Mouse (Mus musculus) hindbrain, embryonic 15.5 days (tissue): Measurements from ENCODE around the gene Gtf2e1. TPM values are rescaled to one million over a fixed set of nuclear protein-coding genes. Genes with fewer than 3 reads are reported as not detected.
A peak's percentile ranks its signal among the peaks of the same experiment; 100 is the strongest.

Experiments
- ATAC-seq: fragments of 200-750 bp; cut with Nextera tagmentation; 2 replicates; pipeline ENCODE4 v1.8.0; 2017; ENCODE audit warnings: low read depth, moderate number of reproducible peaks, moderate TSS enrichment; ENCODE audit not compliant: low FRiP score
- H3K27ac ChIP-seq: fragments of 300-500 bp; sonication (generic); replicated peaks from 2 replicates; pipeline ENCODE4 v1.5.1; 2015; ENCODE audit warnings: mild to moderate bottlenecking, inconsistent platforms
- H3K27me3 ChIP-seq: fragments of 300-500 bp; sonication (generic); 2 replicates; pipeline ENCODE4 v1.6.1; 2015; ENCODE audit warnings: control low read depth, inconsistent platforms
- H3K36me3 ChIP-seq: fragments of 300-500 bp; sonication (generic); 2 replicates; pipeline ENCODE4 v1.6.1; 2015; ENCODE audit warnings: control low read depth, inconsistent platforms
- H3K4me1 ChIP-seq: fragments of 300-500 bp; sonication (generic); replicated peaks from 2 replicates; pipeline ENCODE4 v1.6.1; 2015; ENCODE audit warnings: control low read depth, inconsistent platforms
- H3K4me2 ChIP-seq: fragments of 300-500 bp; sonication (generic); 2 replicates; pipeline ENCODE4 v1.6.1; 2015; ENCODE audit warnings: moderate library complexity, mild to moderate bottlenecking, inconsistent platforms
- H3K4me3 ChIP-seq: fragments of 300-500 bp; sonication (generic); 2 replicates; pipeline ENCODE4 v1.5.1; 2015; ENCODE audit warnings: mild to moderate bottlenecking, inconsistent platforms
- H3K9ac ChIP-seq: fragments of 300-500 bp; sonication (generic); 2 replicates; pipeline ENCODE4 v1.6.1; 2015; ENCODE audit warnings: inconsistent platforms
- H3K9me3 ChIP-seq: fragments of 300-500 bp; sonication (generic); 2 replicates; pipeline ENCODE4 v1.6.1; 2016; ENCODE audit warnings: control low read depth, inconsistent platforms
- WGBS: fragments of 180-500 bp; shearing (Covaris S2); methylation state at CpG from one replicate; pipeline ENCODE4 v1.1.7; 2015; 5-methylcytosine and 5-hydroxymethylcytosine counted together
- polyA plus RNA-seq: library from polyadenylated mRNA; unstranded; fragments of >200 nt; fragmentation: Nextera tagmentation; extraction: Ambion mirVana; gene quantifications from 2 replicates; pipeline ENCODE4 v1.2.1, GENCODE M21; 2015

The Gtf2e1 gene
- polyA plus RNA-seq, 1 experiment from 2014 or later = 28.7 TPM

DNA sequence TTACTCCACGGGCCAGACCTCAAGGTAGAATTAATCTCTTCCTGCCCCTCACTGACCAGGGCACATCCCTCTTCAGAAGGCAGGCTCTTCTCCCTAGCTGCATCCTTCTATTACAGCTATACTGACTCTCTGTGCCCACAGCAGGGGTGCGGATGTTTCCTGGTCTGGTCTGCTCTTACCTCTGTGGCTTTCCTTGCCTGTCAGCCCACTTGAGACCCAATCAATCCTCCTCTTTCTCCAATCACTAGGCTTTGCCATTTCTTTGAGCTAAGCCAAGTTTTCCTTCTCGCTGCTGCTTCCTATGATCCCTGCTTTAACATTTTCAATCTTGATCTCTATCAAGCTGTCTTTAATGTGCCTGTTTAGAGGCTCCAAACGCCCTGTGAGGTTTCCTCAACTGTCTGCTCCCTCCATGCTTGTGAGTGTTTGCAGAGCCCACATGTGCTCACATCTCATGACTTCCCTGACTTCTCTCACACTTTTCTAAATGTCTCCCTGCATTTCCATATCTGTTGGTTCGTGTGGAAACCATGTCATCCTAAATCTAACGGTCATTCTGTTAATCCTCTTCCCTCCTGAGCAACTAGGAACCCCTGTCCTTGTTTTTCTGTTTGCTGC lies 23.1 kb downstream of the Gtf2e1 start:
- no peaks in the 10 kb centered on the region for H3K27me3 ChIP-seq
- H3K9me3 ChIP-seq = no peaks in the 10 kb centered on the region
- no peak overlapping the region for H3K9ac ChIP-seq
- H3K36me3 ChIP-seq = peaks cover 28% of the 10 kb centered on the region
- H3K4me3 ChIP-seq = no peak overlapping the region
- no peak for ATAC-seq
- H3K27ac ChIP-seq = no peak overlapping the region
- no peaks in the 10 kb centered on the region for H3K4me1 ChIP-seq
- H3K4me2 ChIP-seq = no peak overlapping the region
- WGBS = 86% methylated on average over 6 of the region's 6 CpGs

- Histone ChIP-seq H3K4me3 (no peak overlapping the region), H3K9me3 (no peaks in the 10 kb centered on the region), H3K27me3 (no peaks in the 10 kb centered on the region), H3K4me2 (no peak overlapping the region), H3K4me1 (no peaks in the 10 kb centered on the region), H3K27ac (no peak overlapping the region), H3K36me3 (peaks cover 26% of the 10 kb centered on the region), H3K9ac (no peak overlapping the region)
- ATAC-seq = no peak
- 82% methylated on average over 8 of the region's 8 CpGs for WGBS
These were observed 24.9 kb downstream of the Gtf2e1 start for GRCm38 (mm10) chr16:37514644-37515043.

DNA sequence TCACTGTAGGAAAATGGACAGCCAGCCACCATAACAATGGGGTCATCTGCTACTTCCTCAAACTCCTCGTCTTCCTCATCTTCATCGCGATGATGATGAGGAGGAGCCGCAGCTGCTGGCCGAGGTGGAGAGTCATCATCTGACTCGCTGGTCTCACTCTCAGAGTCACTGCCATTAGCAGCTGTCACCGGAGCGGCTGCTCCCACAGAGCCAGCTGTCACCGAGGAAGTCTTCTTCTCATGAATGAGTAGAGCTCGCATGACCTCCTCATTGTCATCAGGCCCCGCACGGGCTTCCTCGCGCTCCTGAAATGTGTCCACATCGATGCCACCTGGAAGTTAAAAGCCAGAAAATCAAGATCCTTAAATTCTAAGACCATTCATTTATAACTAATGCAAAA lies 28.1 kb downstream of the Gtf2e1 start:
- H3K27ac ChIP-seq = no peak overlapping the region
- H3K27me3 ChIP-seq = no peaks in the 10 kb centered on the region
- no peak overlapping the region for H3K4me2 ChIP-seq
- H3K36me3 ChIP-seq = peaks cover 24% of the 10 kb centered on the region; the same call in 1 of the 2 replicates
- ATAC-seq = no peak
- 88% methylated on average over 15 of the region's 15 CpGs for WGBS
- no peaks in the 10 kb centered on the region for H3K9me3 ChIP-seq
- H3K4me1 ChIP-seq = peaks cover 7% of the 10 kb centered on the region; the same call in 1 of the 2 replicates
- no peak overlapping the region for H3K4me3 ChIP-seq
- no peak overlapping the region for H3K9ac ChIP-seq

- ATAC-seq = no peak
- Histone ChIP-seq H3K4me1 (peaks cover 7% of the 10 kb centered on the region; the same call in 1 of the 2 replicates), H3K9me3 (no peaks in the 10 kb centered on the region), H3K9ac (no peak overlapping the region), H3K27me3 (no peaks in the 10 kb centered on the region), H3K4me3 (no peak overlapping the region), H3K36me3 (peaks cover 13% of the 10 kb centered on the region; the same call in 1 of the 2 replicates), H3K27ac (no peak overlapping the region), H3K4me2 (no peak overlapping the region)
- WGBS = 79% methylated on average over 9 of the region's 9 CpGs
These were observed 32.8 kb downstream of the Gtf2e1 start for GRCm38 (mm10) chr16:37506751-37507150.

- Histone ChIP-seq H3K9ac (no peak overlapping the region), H3K36me3 (no peaks in the 10 kb centered on the region), H3K9me3 (no peaks in the 10 kb centered on the region), H3K4me2 (no peak overlapping the region), H3K27ac (no peak overlapping the region), H3K4me3 (no peak overlapping the region), H3K27me3 (no peaks in the 10 kb centered on the region), H3K4me1 (peaks cover 7% of the 10 kb centered on the region; the same call in 1 of the 2 replicates)
- no peak for ATAC-seq
- 38% methylated on average over 1 of the region's 1 CpGs for WGBS
These were observed 35.1 kb downstream of the Gtf2e1 start for GRCm38 (mm10) chr16:37504517-37504916.

- WGBS = 65% methylated on average over 9 of the region's 9 CpGs
- Histone ChIP-seq H3K9me3 (no peaks in the 10 kb centered on the region), H3K27me3 (no peaks in the 10 kb centered on the region), H3K4me1 (no peaks in the 10 kb centered on the region), H3K27ac (no peak overlapping the region), H3K36me3 (no peaks in the 10 kb centered on the region), H3K4me2 (no peak overlapping the region), H3K9ac (no peak overlapping the region), H3K4me3 (no peak overlapping the region)
- ATAC-seq = no peak
These were observed 41.0 kb downstream of the Gtf2e1 start for GRCm38 (mm10) chr16:37498581-37498980.

GRCm38 (mm10) chr16:37495017-37495416 lies 44.6 kb downstream of the Gtf2e1 start:
- Histone ChIP-seq H3K4me1 (no peaks in the 10 kb centered on the region), H3K27me3 (no peaks in the 10 kb centered on the region), H3K9me3 (no peaks in the 10 kb centered on the region), H3K36me3 (no peaks in the 10 kb centered on the region), H3K4me3 (no peak overlapping the region), H3K4me2 (no peak overlapping the region), H3K9ac (no peak overlapping the region), H3K27ac (no peak overlapping the region)
- 74% methylated on average over 6 of the region's 6 CpGs for WGBS
- ATAC-seq = no peak

DNA sequence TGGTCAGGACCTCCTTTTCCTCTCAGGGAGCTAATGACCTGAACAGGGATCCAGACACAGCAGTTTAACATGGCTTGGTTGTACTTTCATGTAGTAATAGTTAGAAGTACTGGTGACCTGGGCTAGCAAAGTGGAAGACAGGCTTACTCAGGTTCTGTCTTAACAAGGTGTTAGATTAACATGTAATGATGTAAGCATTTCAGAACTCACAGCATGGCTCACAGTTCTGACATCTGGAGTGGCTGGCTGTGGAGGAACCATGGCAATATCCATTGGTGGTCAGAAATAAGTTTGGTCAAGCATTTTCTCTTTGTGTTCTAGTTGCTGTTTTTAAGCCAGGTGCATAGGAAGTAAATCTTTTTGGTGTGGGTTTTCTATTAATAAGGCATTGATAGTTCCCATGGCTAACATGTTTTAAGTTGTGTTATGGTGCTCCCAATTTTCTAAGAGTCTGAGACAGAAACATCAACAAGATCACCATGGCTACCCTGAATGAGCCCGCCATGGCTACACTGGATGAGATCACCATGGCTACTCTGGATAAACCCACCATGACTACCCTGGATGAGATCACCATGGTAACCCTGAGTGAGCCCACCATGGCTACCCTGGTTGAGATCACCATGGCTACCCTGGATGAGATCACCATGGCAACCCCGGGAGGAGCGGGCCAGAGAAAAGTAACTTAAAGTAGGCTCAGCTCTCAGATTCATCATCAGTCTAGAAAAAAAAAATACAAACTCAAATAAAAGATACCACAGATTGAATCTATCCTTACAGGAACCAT lies 52.6 kb downstream of the Gtf2e1 start:
- 0 out of 2 replicates have a peak, but pooled peaks cover 5% of the 10 kb centered on the region for H3K4me1 ChIP-seq
- H3K4me2 ChIP-seq = no peak overlapping the region
- no peak overlapping the region for H3K27ac ChIP-seq
- ATAC-seq = peak; percentile 91
- H3K4me3 ChIP-seq = no peak overlapping the region
- no peaks in the 10 kb centered on the region for H3K36me3 ChIP-seq
- no peaks in the 10 kb centered on the region for H3K9me3 ChIP-seq
- H3K27me3 ChIP-seq = no peaks in the 10 kb centered on the region
- no peak overlapping the region for H3K9ac ChIP-seq
- whole genome bisulfite sequencing = 15% methylated on average over 3 of the region's 3 CpGs

DNA sequence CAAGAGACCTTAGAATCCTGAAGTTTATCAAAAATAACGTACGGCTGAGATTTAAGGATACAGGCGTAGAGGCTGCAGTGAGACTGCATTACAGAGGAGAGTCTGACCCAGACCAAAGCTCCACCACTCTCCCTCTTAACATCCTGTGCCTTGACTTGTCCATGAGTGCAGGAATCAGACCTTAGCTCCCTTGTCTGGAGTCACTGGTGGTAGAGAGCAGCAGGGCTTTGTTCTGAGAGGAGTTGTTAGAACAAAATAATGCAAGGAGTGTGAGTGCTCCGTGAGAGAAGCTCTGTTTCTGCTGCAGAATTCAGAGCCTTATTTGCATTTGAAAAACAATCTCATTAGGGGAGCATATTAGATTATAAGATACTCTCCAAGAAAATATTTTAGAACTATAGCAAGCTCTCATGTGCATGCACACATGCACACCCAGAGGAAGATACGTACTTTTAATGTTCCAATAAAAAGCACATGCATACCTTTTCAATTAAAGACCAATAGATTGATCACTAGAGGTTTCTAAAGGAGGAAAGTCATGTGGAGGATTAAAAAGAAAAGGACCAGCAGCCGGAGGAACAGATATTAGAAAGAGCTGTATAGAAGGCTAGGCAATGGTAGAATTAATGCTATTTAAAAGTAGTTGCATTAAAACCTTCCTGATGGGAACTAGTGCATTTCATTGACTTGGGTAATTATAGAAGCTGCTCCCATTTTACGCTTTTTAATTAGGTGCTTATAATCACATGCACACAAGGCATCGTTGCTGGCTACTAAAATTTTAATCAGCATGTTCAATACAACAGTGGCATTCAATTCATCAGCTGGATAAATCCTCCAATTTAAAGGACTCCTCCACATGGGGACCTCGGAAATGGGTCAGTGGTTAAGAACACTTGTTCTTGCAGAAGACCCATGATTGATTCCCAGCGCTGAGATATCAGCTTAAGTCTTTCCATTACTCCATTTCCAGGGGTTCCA lies 61.0 kb downstream of the Gtf2e1 start:
- H3K9ac ChIP-seq = no peak overlapping the region
- 0 out of 2 replicates have a peak, but pooled peaks cover 5% of the 10 kb centered on the region for H3K4me1 ChIP-seq
- H3K27ac ChIP-seq = peak overlapping the region; percentile 56; the same call in 1 of the 2 replicates
- no peak overlapping the region for H3K4me3 ChIP-seq
- no peak for ATAC-seq
- no peaks in the 10 kb centered on the region for H3K36me3 ChIP-seq
- no peaks in the 10 kb centered on the region for H3K27me3 ChIP-seq
- 54% methylated on average over 10 of the region's 10 CpGs for WGBS
- H3K4me2 ChIP-seq = no peak overlapping the region
- H3K9me3 ChIP-seq = no peaks in the 10 kb centered on the region

DNA sequence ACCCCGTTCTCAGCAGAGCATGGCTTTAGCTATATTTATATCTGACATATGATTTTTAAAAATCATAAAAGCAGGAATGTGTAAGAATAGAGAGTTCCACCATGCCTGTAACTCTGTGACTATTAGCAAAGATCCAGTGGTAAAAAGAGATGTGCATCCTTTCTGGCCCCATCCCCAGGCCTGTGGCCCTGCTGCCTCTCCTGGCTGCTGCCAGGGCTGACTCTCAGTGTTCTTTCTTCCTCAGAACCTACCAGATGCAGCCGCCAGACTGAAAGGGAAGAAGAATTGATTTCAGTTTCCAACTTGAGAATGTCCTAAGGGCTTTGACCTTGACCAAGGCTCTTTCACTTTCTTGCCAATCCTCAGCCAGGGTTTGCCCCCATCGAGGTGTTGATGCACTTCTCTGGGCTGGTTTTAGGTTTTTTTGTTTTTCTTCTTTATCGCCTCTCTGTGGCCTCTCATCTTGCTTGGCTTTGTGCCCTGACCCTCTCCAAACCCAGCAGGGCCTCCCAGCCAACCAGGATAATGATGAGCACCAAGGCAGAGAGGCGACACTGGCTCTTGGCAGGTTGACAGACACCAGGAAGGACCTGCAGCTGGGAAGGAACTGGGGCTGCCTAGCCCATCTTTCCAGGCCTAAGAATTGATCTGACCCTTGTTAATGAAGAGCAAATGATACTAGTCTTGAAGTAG lies 66.8 kb downstream of the Gtf2e1 start:
- Histone ChIP-seq H3K4me3 (no peak overlapping the region), H3K27me3 (no peaks in the 10 kb centered on the region), H3K4me2 (no peak overlapping the region), H3K9ac (no peak overlapping the region), H3K9me3 (no peaks in the 10 kb centered on the region), H3K4me1 (peaks cover 7% of the 10 kb centered on the region; the same call in 1 of the 2 replicates), H3K36me3 (no peaks in the 10 kb centered on the region), H3K27ac (peak overlapping the region; percentile 16; the same call in 1 of the 2 replicates)
- 0 out of 2 replicates have a peak, but pooled peaks have one; percentile 65 for ATAC-seq
- 55% methylated on average over 5 of the region's 5 CpGs for WGBS

- Histone ChIP-seq H3K36me3 (no peaks in the 10 kb centered on the region), H3K27ac (no peak overlapping the region), H3K4me1 (peaks cover 7% of the 10 kb centered on the region; the same call in 1 of the 2 replicates), H3K4me2 (no peak overlapping the region), H3K9ac (no peak overlapping the region), H3K27me3 (no peaks in the 10 kb centered on the region), H3K4me3 (no peak overlapping the region), H3K9me3 (no peaks in the 10 kb centered on the region)
- ATAC-seq = no peak
- WGBS = 43% methylated on average over 3 of the region's 3 CpGs
These were observed 70.0 kb downstream of the Gtf2e1 start for GRCm38 (mm10) chr16:37469595-37469994.
